Mouse (Mus musculus) embryonic fibroblast, embryonic 13.5 days (primary cell): ENCODE results near the gene Slc13a4.

Experiments used
- CTCF ChIP-seq: IDR thresholded peaks from 2 replicates; pipeline ENCODE4 v1.5.1; 2011; ENCODE audit warnings: mild to moderate bottlenecking, control low read depth, low read length, moderate library complexity, borderline replicate concordance; ENCODE audit not compliant: insufficient read depth
- POLR2A ChIP-seq: IDR thresholded peaks from 2 replicates; pipeline ENCODE4 v1.6.1; 2011; ENCODE audit warnings: low read depth, mild to moderate bottlenecking, control low read depth, low read length, moderate library complexity

- TF ChIP-seq POLR2A (no peak), CTCF (no peak)
Observed at GRCm38 (mm10) chr6:35245086-35245485, 62.8 kb downstream of the Slc13a4 start.
